Comparison of ENCODE assay signal across 15 mouse cellular contexts in the genomic region with DNA sequence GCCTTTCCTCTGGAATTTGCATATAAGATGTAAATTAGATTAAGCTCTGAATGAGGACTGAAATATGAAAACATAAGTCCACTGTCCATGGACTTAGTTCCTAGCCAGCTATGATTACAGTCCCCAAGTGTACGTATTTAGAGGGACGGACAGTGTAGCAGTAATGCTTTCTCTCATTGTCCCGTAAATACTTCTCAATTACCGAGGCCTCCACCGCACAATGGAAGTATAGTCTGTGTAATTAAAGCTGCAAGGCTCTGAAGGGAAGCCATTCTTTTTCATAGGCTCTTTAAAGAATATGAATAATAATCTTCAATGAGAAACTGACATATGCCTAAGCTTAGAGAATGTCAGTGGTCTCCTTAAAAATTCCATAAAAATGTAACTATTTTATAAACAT.
"Had no signal": no experiment of that assay in that cellular context is flagged by ENCODE, and none has a peak within 500 bp of the region (broad histone marks: within the 10 kb centered on the region; RNA-seq: fewer than 3 reads in every experiment).

No protein-coding gene starts in this region.

- H3K27ac ChIP-seq: liver, embryonic 14.5 days; macrophage; midbrain, embryonic 13.5 days; midbrain, embryonic 15.5 days; neural tube, embryonic 12.5 days had no signal

- DNase-seq: lung, adult 18-20 months; lung, embryonic 14.5 days; lung, postnatal 10 days; lung, postnatal 36 days; right cerebral cortex, postnatal 14 days; thymus, adult 2 months; thymus, postnatal 25 days; thymus, postnatal 4 days had no signal

- H3K4me1 ChIP-seq: megakaryocyte, embryonic 14.5 days; midbrain, embryonic 13.5 days; midbrain, embryonic 15.5 days; neural tube, embryonic 12.5 days had no signal

- H3K4me2 ChIP-seq: lung, embryonic 14.5 days; midbrain, embryonic 11.5 days; midbrain, embryonic 13.5 days; midbrain, embryonic 15.5 days; neural tube, embryonic 12.5 days had no signal

- H3K36me3 ChIP-seq: midbrain, embryonic 15.5 days; neural tube, embryonic 12.5 days had no signal

- H3K4me3 ChIP-seq: megakaryocyte, embryonic 14.5 days; midbrain, embryonic 13.5 days; midbrain, embryonic 15.5 days; neural tube, embryonic 12.5 days had no signal

- H3K9me3 ChIP-seq: midbrain, embryonic 15.5 days; neural tube, embryonic 12.5 days had no signal

- H3K27me3 ChIP-seq: megakaryocyte, embryonic 14.5 days; midbrain, embryonic 13.5 days; midbrain, embryonic 15.5 days; neural tube, embryonic 12.5 days had no signal

- ATAC-seq: midbrain, embryonic 13.5 days; midbrain, embryonic 15.5 days had no signal

- H3K9ac ChIP-seq: liver, embryonic 14.5 days; lung, embryonic 14.5 days; midbrain, embryonic 13.5 days; midbrain, embryonic 15.5 days; neural tube, embryonic 12.5 days had no signal
